Mouse (Mus musculus) myocyte (in vitro differentiated cells): ENCODE results near the gene Rpl10a.

Source experiments
- CEBPB ChIP-seq: IDR thresholded peaks from 2 replicates; pipeline ENCODE4 v1.6.1; 2011; ENCODE audit warnings: mild to moderate bottlenecking, moderate library complexity; ENCODE audit not compliant: poor library complexity, insufficient read depth, severe bottlenecking
- E2F4 ChIP-seq: IDR thresholded peaks from one replicate; pipeline ENCODE4 v1.6.1; 2011; ENCODE audit warnings: mild to moderate bottlenecking, control low read depth, moderate library complexity; ENCODE audit not compliant: insufficient read depth
- MAX ChIP-seq: IDR thresholded peaks from one replicate; pipeline ENCODE4 v1.6.1; 2011; ENCODE audit warnings: low read depth, mild to moderate bottlenecking, control low read depth
- MYOD1 ChIP-seq, 3 experiments: IDR thresholded peaks; one replicate each; pipeline ENCODE4 v1.6.1; 2011; ENCODE audit warnings: control low read depth in 2 of 3, low read depth in 2 of 3, mild to moderate bottlenecking in 2 of 3, moderate library complexity in 1 of 3; ENCODE audit not compliant: insufficient read length in 2 of 3, control insufficient read depth in 1 of 3
- MYOG ChIP-seq, 3 experiments: IDR thresholded peaks; one replicate each; pipeline ENCODE4 v1.6.1; 2011; ENCODE audit warnings: control low read depth in 2 of 3, low read depth in 2 of 3, mild to moderate bottlenecking in 2 of 3; ENCODE audit not compliant: insufficient read length in 2 of 3, control insufficient read depth in 1 of 3, insufficient read depth in 1 of 3
- POLR2A ChIP-seq: IDR thresholded peaks from one replicate; pipeline ENCODE4 v1.6.1; 2011; ENCODE audit warnings: low read depth, mild to moderate bottlenecking, control low read depth, moderate library complexity; ENCODE audit not compliant: insufficient read length
- POLR2AphosphoS2 ChIP-seq: IDR thresholded peaks from one replicate; pipeline ENCODE4 v1.6.1; 2011; ENCODE audit warnings: low read depth, control low read depth; ENCODE audit not compliant: insufficient read length
- SRF ChIP-seq: IDR thresholded peaks from one replicate; pipeline ENCODE4 v1.6.1; 2011; ENCODE audit warnings: low read depth; ENCODE audit not compliant: control insufficient read depth, insufficient read length
- TCF12 ChIP-seq: IDR thresholded peaks from one replicate; pipeline ENCODE4 v1.6.1; 2011; ENCODE audit warnings: mild to moderate bottlenecking, control low read depth; ENCODE audit not compliant: poor library complexity, insufficient read depth, severe bottlenecking
- TCF3 ChIP-seq: IDR thresholded peaks from one replicate; pipeline ENCODE4 v1.6.1; 2011; ENCODE audit warnings: low read depth, control low read depth; ENCODE audit not compliant: insufficient read length
- USF1 ChIP-seq: IDR thresholded peaks from one replicate; pipeline ENCODE4 v1.6.1; 2011; ENCODE audit warnings: low read depth, mild to moderate bottlenecking, control low read depth, moderate library complexity

GRCm38 (mm10) chr17:28350466-28351352 lies 22.4 kb downstream of the Rpl10a start, which contains the start of gene Tead3:
- TF ChIP-seq E2F4 (no peak), POLR2A (peak; percentile 74), TCF3 (no peak), TCF12 (no peak), USF1 (no peak), MYOD1 (IDR thresholded peaks at IDR 0.05; ENCODE audit: control insufficient read depth in 1 of 3, insufficient read length in 2 of 3, low read depth in 2 of 3) (no peak), MAX (no peak), SRF (no peak), MYOG (IDR thresholded peaks at IDR 0.05; ENCODE audit: control insufficient read depth in 1 of 3, insufficient read depth in 1 of 3, insufficient read length in 2 of 3, low read depth in 2 of 3) (no peak), POLR2AphosphoS2 (peak; percentile 54), CEBPB (no peak)
